In genomic region chr10:81378553-81379182, GRCm38 (mm10) we compare ENCODE assay signal across 8 mouse cellular contexts. TPM values are rescaled to one million over a fixed set of nuclear protein-coding genes. Genes with fewer than 3 reads are reported as not detected.
DNase-seq lines count a peak whose midpoint lies in the region; ATAC-seq and TF ChIP-seq lines count a peak whose summit lies in the region.

No protein-coding gene starts in this region.

- ATAC-seq in forebrain, embryonic 12.5 days (ENCODE audit: low FRiP score): peak; percentile 96
- peak; percentile 94 for ATAC-seq in heart, postnatal 0 days (ENCODE audit: insufficient read depth, low read depth)
- peak; percentile 84 for ATAC-seq in liver, embryonic 16.5 days (ENCODE audit: low read depth)
- peak; percentile 96 for ATAC-seq in neural tube, embryonic 13.5 days (ENCODE audit: low read depth)

- peak overlapping the region; percentile 58 for H3K9ac ChIP-seq in CH12.LX (ENCODE audit: insufficient read depth, low read depth)
- peak overlapping the region; percentile 97 for H3K9ac ChIP-seq in forebrain, embryonic 12.5 days
- H3K9ac ChIP-seq in heart, postnatal 0 days (replicated peaks; ENCODE audit: low read depth, low read length): peak overlapping the region; percentile 43; the same call in 1 of the 2 replicates
- peak overlapping the region; percentile 75 for H3K9ac ChIP-seq in liver, embryonic 16.5 days (ENCODE audit: low read depth, low read length)
- peak overlapping the region; percentile 57 for H3K9ac ChIP-seq in neural tube, embryonic 13.5 days

- peak overlapping the region; percentile 53 to 90 (median 59) for H3K4me3 ChIP-seq in CH12.LX (replicated peaks in 1 of 3; ENCODE audit: low read depth in 2 of 3, low read length in 2 of 3, poor library complexity in 1 of 3)
- H3K4me3 ChIP-seq in forebrain, embryonic 12.5 days (replicated peaks): peak overlapping the region; percentile 88
- peak overlapping the region; percentile 87 for H3K4me3 ChIP-seq in heart, postnatal 0 days (ENCODE audit: low read depth, low read length)
- H3K4me3 ChIP-seq in liver, embryonic 16.5 days (ENCODE audit: low read depth, low read length): peak overlapping the region; percentile 85
- H3K4me3 ChIP-seq in neural tube, embryonic 13.5 days: peak overlapping the region; percentile 71
- peak overlapping the region; percentile 84 for H3K4me3 ChIP-seq in testis, adult 2 months (ENCODE audit: control insufficient read depth, low read depth, low read length)

- dilution Hi-C loops in CH12.LX (cut with MboI; ENCODE audit: extremely low pct_ligation_motif_present, extremely low pct_unique_long_range_greater_than_20kb, low sequenced_read_pairs): no loop called here

- in situ Hi-C loops in CH12.LX (cut with MboI; ENCODE audit: low pct_ligation_motif_present, low pct_unique_long_range_greater_than_20kb, low sequenced_read_pairs): no loop called here

- no peak for TF ChIP-seq EP300 in CH12.LX (IDR thresholded peaks at IDR 0.05; ENCODE audit: low read length)
- TF ChIP-seq EP300 in heart, postnatal 0 days (IDR thresholded peaks at IDR 0.05; ENCODE audit: low read depth): no peak

- WGBS in forebrain, embryonic 12.5 days: under 1% methylated on average over 46 of the region's 46 CpGs
- WGBS in heart, postnatal 0 days: under 1% methylated on average over 46 of the region's 46 CpGs
- WGBS in liver, embryonic 16.5 days (ENCODE audit: insufficient replicate concordance): under 1% methylated on average over 44 of the region's 46 CpGs
- under 1% methylated on average over 46 of the region's 46 CpGs for WGBS in neural tube, embryonic 13.5 days

- no peak for TF ChIP-seq CTCF in CH12.LX (conservative IDR thresholded peaks at IDR 0.05 in 1 of 2, IDR thresholded peaks at IDR 0.05 in 1 of 2; ENCODE audit: low read depth in 2 of 2, low read length in 2 of 2)
- TF ChIP-seq CTCF in heart, postnatal 0 days (IDR thresholded peaks at IDR 0.05; ENCODE audit: low read depth): 0 out of 2 replicates have a peak, but pooled peaks have one; percentile 23
- TF ChIP-seq CTCF in testis, adult 2 months (IDR thresholded peaks at IDR 0.05; ENCODE audit: control insufficient read depth, insufficient read depth, insufficient replicate concordance, low read depth, low read length): no peak

- H3K79me2 ChIP-seq in CH12.LX (replicated peaks; ENCODE audit: control insufficient read depth, extremely low read depth, insufficient read depth, poor library complexity, severe bottlenecking): peaks cover 31% of the 10 kb centered on the region

- H3K4me1 ChIP-seq in CH12.LX (ENCODE audit: control insufficient read depth in 1 of 2, insufficient read depth in 2 of 2): peaks cover 5 to 35% of the 10 kb centered on the region in 2 experiments; a peak in 3 of 4 replicates
- H3K4me1 ChIP-seq in forebrain, embryonic 12.5 days: peaks cover 28% of the 10 kb centered on the region
- H3K4me1 ChIP-seq in heart, postnatal 0 days (ENCODE audit: control insufficient read depth, insufficient read depth): peaks cover 17% of the 10 kb centered on the region
- peaks cover 69% of the 10 kb centered on the region for H3K4me1 ChIP-seq in liver, embryonic 16.5 days (ENCODE audit: control insufficient read depth, low read depth, low read length)
- peaks cover 33% of the 10 kb centered on the region for H3K4me1 ChIP-seq in neural tube, embryonic 13.5 days (replicated peaks)
- peaks cover 10% of the 10 kb centered on the region for H3K4me1 ChIP-seq in testis, adult 2 months (ENCODE audit: control insufficient read depth, insufficient read depth, low read length)

- no peak for TF ChIP-seq RAD21 in CH12.LX (IDR thresholded peaks at IDR 0.05; ENCODE audit: low read depth, low read length)

- TF ChIP-seq POLR2A in CH12.LX (IDR thresholded peaks at IDR 0.05; ENCODE audit: low read depth, low read length): peak; percentile 62
- peak; percentile 54 for TF ChIP-seq POLR2A in testis, adult 2 months (IDR thresholded peaks at IDR 0.05; ENCODE audit: control insufficient read depth, low read depth, low read length)

- H3K27me3 ChIP-seq in CH12.LX (replicated peaks): no peaks in the 10 kb centered on the region
- H3K27me3 ChIP-seq in forebrain, embryonic 12.5 days: 0 out of 2 replicates have a peak, but pooled peaks cover 5% of the 10 kb centered on the region
- H3K27me3 ChIP-seq in heart, postnatal 0 days (ENCODE audit: control insufficient read depth, insufficient read depth, low read length): no peaks in the 10 kb centered on the region
- H3K27me3 ChIP-seq in liver, embryonic 16.5 days (ENCODE audit: control insufficient read depth, insufficient read depth, low read depth, low read length): no peaks in the 10 kb centered on the region
- no peaks in the 10 kb centered on the region for H3K27me3 ChIP-seq in neural tube, embryonic 13.5 days
- no peaks in the 10 kb centered on the region for H3K27me3 ChIP-seq in testis, adult 2 months (ENCODE audit: control insufficient read depth, insufficient read depth, low read length)

- DNase-seq in CH12.LX (ENCODE audit: extremely low read depth): peak; percentile 100
- peak; percentile 100 for DNase-seq in c-Kit-positive CD71-positive TER-119-positive erythroid progenitor cells, embryonic 14.5 days (ENCODE audit: low spot score)
- peak; percentile 100 for DNase-seq in heart, postnatal 0 days (ENCODE audit: low spot score)
- peak; percentile 100 for DNase-seq in kidney, postnatal 4 days

- H3K27ac ChIP-seq in CH12.LX (ENCODE audit: insufficient read depth, low read depth): no peak overlapping the region
- peak overlapping the region; percentile 82 for H3K27ac ChIP-seq in forebrain, embryonic 12.5 days
- peak overlapping the region; percentile 51; the same call in 1 of the 2 replicates for H3K27ac ChIP-seq in heart, postnatal 0 days (ENCODE audit: low read depth)
- peak overlapping the region; percentile 100 for H3K27ac ChIP-seq in liver, embryonic 16.5 days (ENCODE audit: low read length)
- peak overlapping the region; percentile 79 for H3K27ac ChIP-seq in neural tube, embryonic 13.5 days (replicated peaks)
- peak overlapping the region; percentile 90 for H3K27ac ChIP-seq in testis, adult 2 months (ENCODE audit: control insufficient read depth, insufficient read depth, low read depth, low read length)

- no peaks in the 10 kb centered on the region for H3K9me3 ChIP-seq in CH12.LX (replicated peaks; ENCODE audit: low read length)
- H3K9me3 ChIP-seq in forebrain, embryonic 12.5 days: no peaks in the 10 kb centered on the region
- no peaks in the 10 kb centered on the region for H3K9me3 ChIP-seq in heart, postnatal 0 days (replicated peaks; ENCODE audit: control insufficient read depth, low read length)
- H3K9me3 ChIP-seq in liver, embryonic 16.5 days (replicated peaks; ENCODE audit: control insufficient read depth, low read length): no peaks in the 10 kb centered on the region
- H3K9me3 ChIP-seq in neural tube, embryonic 13.5 days: no peaks in the 10 kb centered on the region

- peak overlapping the region; percentile 47 for H3K4me2 ChIP-seq in CH12.LX (ENCODE audit: insufficient read depth, low read depth, poor library complexity, severe bottlenecking)
- H3K4me2 ChIP-seq in forebrain, embryonic 12.5 days: peak overlapping the region; percentile 53
- peak overlapping the region; percentile 71 for H3K4me2 ChIP-seq in heart, postnatal 0 days (ENCODE audit: low read depth, low read length)
- peak overlapping the region; percentile 83 for H3K4me2 ChIP-seq in liver, embryonic 16.5 days (ENCODE audit: low read depth, low read length)
- H3K4me2 ChIP-seq in neural tube, embryonic 13.5 days: peak overlapping the region; percentile 59

- H3K36me3 ChIP-seq in CH12.LX (replicated peaks in 1 of 2; ENCODE audit: control insufficient read depth in 1 of 2, insufficient read depth in 1 of 2, low read length in 1 of 2): peaks cover 11 to 17% of the 10 kb centered on the region in 2 experiments
- H3K36me3 ChIP-seq in forebrain, embryonic 12.5 days (replicated peaks): peaks cover 22% of the 10 kb centered on the region
- peaks cover 19% of the 10 kb centered on the region for H3K36me3 ChIP-seq in heart, postnatal 0 days (replicated peaks; ENCODE audit: control insufficient read depth, insufficient read depth, low read length)
- peaks cover 26% of the 10 kb centered on the region for H3K36me3 ChIP-seq in liver, embryonic 16.5 days (ENCODE audit: control insufficient read depth, insufficient read depth)
- H3K36me3 ChIP-seq in neural tube, embryonic 13.5 days: peaks cover 15% of the 10 kb centered on the region
- H3K36me3 ChIP-seq in testis, adult 2 months (ENCODE audit: control insufficient read depth, insufficient read depth, low read length): no peaks in the 10 kb centered on the region

RNA-seq across cellular contexts. Expression of gene Fzr1, which starts 0.4 kb away (rescaled TPM):
- 38.8 and 44.5 TPM in 2 replicates for total RNA-seq in CH12.LX (2012; rRNA removed)
- 29.5 and 33.1 TPM in 2 replicates for total RNA-seq in CH12.LX (2014; rRNA removed)
- polyA plus RNA-seq in CH12.LX (2012; ENCODE audit: insufficient read length, low read depth): 67.7 and 75.4 TPM in 2 replicates
- polyA plus RNA-seq in forebrain, embryonic 12.5 days (2016; fragmentation: Nextera tagmentation; extraction: Ambion mirVana): 145 and 148 TPM in 2 replicates
- total RNA-seq in heart, postnatal 0 days (2014; rRNA removed; ENCODE audit: low replicate concordance): 47.6 and 53.9 TPM in 2 replicates
- 45.8 and 48.4 TPM in 2 replicates for polyA plus RNA-seq in heart, postnatal 0 days (2015; fragmentation: Nextera tagmentation; extraction: Ambion mirVana)
- polyA plus RNA-seq in liver, embryonic 16.5 days (2015; fragmentation: Nextera tagmentation; extraction: Ambion mirVana): 128 and 138 TPM in 2 replicates
- 105 and 112 TPM in 2 replicates for polyA plus RNA-seq in neural tube, embryonic 13.5 days (2015; fragmentation: Nextera tagmentation; extraction: Ambion mirVana)
- 161 and 178 TPM in 2 replicates for polyA plus RNA-seq in testis, adult 2 months (2012; rRNA removed)

RNA-seq across cellular contexts. Expression of gene Dohh, which starts 5.6 kb away (rescaled TPM):
- 131 and 143 TPM in 2 replicates for total RNA-seq in CH12.LX (2012; rRNA removed)
- 81.7 and 83.0 TPM in 2 replicates for total RNA-seq in CH12.LX (2014; rRNA removed)
- polyA plus RNA-seq in CH12.LX (2012; ENCODE audit: insufficient read length, low read depth): 78.2 and 93.5 TPM in 2 replicates
- polyA plus RNA-seq in forebrain, embryonic 12.5 days (2016; fragmentation: Nextera tagmentation; extraction: Ambion mirVana): 68.1 and 68.5 TPM in 2 replicates
- 123 and 139 TPM in 2 replicates for total RNA-seq in heart, postnatal 0 days (2014; rRNA removed; ENCODE audit: low replicate concordance)
- 75.2 and 77.6 TPM in 2 replicates for polyA plus RNA-seq in heart, postnatal 0 days (2015; fragmentation: Nextera tagmentation; extraction: Ambion mirVana)
- polyA plus RNA-seq in liver, embryonic 16.5 days (2015; fragmentation: Nextera tagmentation; extraction: Ambion mirVana): 46.3 and 48.3 TPM in 2 replicates
- polyA plus RNA-seq in neural tube, embryonic 13.5 days (2015; fragmentation: Nextera tagmentation; extraction: Ambion mirVana): 72.2 and 75.2 TPM in 2 replicates
- polyA plus RNA-seq in testis, adult 2 months (2012; rRNA removed): 38.5 and 46.3 TPM in 2 replicates

RNA-seq across cellular contexts. Expression of gene Gm48551, which starts 5.6 kb away (rescaled TPM):
- total RNA-seq in CH12.LX (2012; rRNA removed) (1.2 and 1.5 TPM in 2 replicates), CH12.LX (2014; rRNA removed) (0.96 and 1.0 TPM in 2 replicates)
- polyA plus RNA-seq in CH12.LX (2012; ENCODE audit: insufficient read length, low read depth): 3.2 and 3.4 TPM in 2 replicates
- polyA plus RNA-seq in forebrain, embryonic 12.5 days (2016; fragmentation: Nextera tagmentation; extraction: Ambion mirVana): 4.2 and 4.6 TPM in 2 replicates
- total RNA-seq in heart, postnatal 0 days (2014; rRNA removed; ENCODE audit: low replicate concordance): 0.11 TPM in 1 of 2 replicates, not detected in the other
- 0.43 and 1.1 TPM in 2 replicates for polyA plus RNA-seq in heart, postnatal 0 days (2015; fragmentation: Nextera tagmentation; extraction: Ambion mirVana)
- polyA plus RNA-seq in liver, embryonic 16.5 days (2015; fragmentation: Nextera tagmentation; extraction: Ambion mirVana): 0.54 and 0.55 TPM in 2 replicates
- polyA plus RNA-seq in neural tube, embryonic 13.5 days (2015; fragmentation: Nextera tagmentation; extraction: Ambion mirVana): 5.2 and 8.2 TPM in 2 replicates
- polyA plus RNA-seq in testis, adult 2 months (2012; rRNA removed): 1.2 and 1.6 TPM in 2 replicates

RNA-seq across cellular contexts. Expression of gene Gm48552, which starts 10.1 kb away (rescaled TPM):
- total RNA-seq in CH12.LX (2012; rRNA removed) (0.29 and 1.1 TPM in 2 replicates), CH12.LX (2014; rRNA removed) (0.65 and 0.98 TPM in 2 replicates)
- 0.46 and 1.2 TPM in 2 replicates for polyA plus RNA-seq in CH12.LX (2012; ENCODE audit: insufficient read length, low read depth)
- polyA plus RNA-seq in forebrain, embryonic 12.5 days (2016; fragmentation: Nextera tagmentation; extraction: Ambion mirVana): 1.4 and 2.1 TPM in 2 replicates
- total RNA-seq in heart, postnatal 0 days (2014; rRNA removed; ENCODE audit: low replicate concordance): not detected in 2 replicates
- polyA plus RNA-seq in heart, postnatal 0 days (2015; fragmentation: Nextera tagmentation; extraction: Ambion mirVana): 0.45 and 0.70 TPM in 2 replicates
- polyA plus RNA-seq in liver, embryonic 16.5 days (2015; fragmentation: Nextera tagmentation; extraction: Ambion mirVana): 0.44 and 0.48 TPM in 2 replicates
- 1.3 and 2.5 TPM in 2 replicates for polyA plus RNA-seq in neural tube, embryonic 13.5 days (2015; fragmentation: Nextera tagmentation; extraction: Ambion mirVana)
- polyA plus RNA-seq in testis, adult 2 months (2012; rRNA removed): 0.65 TPM in 1 of 2 replicates, not detected in the other

RNA-seq across cellular contexts. Expression of gene 4930404N11Rik, which starts 13.1 kb away (rescaled TPM):
- total RNA-seq in CH12.LX (2012; rRNA removed): 5.2 and 7.2 TPM in 2 replicates
- total RNA-seq in CH12.LX (2014; rRNA removed): 0.23 TPM in 1 of 2 replicates, not detected in the other
- 2.2 and 2.7 TPM in 2 replicates for polyA plus RNA-seq in CH12.LX (2012; ENCODE audit: insufficient read length, low read depth)
- polyA plus RNA-seq in forebrain, embryonic 12.5 days (2016; fragmentation: Nextera tagmentation; extraction: Ambion mirVana): 0.36 and 1.2 TPM in 2 replicates
- total RNA-seq in heart, postnatal 0 days (2014; rRNA removed; ENCODE audit: low replicate concordance): not detected in 2 replicates
- 0.68 and 1.0 TPM in 2 replicates for polyA plus RNA-seq in heart, postnatal 0 days (2015; fragmentation: Nextera tagmentation; extraction: Ambion mirVana)
- polyA plus RNA-seq in liver, embryonic 16.5 days (2015; fragmentation: Nextera tagmentation; extraction: Ambion mirVana): 1.9 and 2.5 TPM in 2 replicates
- 0.68 and 0.87 TPM in 2 replicates for polyA plus RNA-seq in neural tube, embryonic 13.5 days (2015; fragmentation: Nextera tagmentation; extraction: Ambion mirVana)
- polyA plus RNA-seq in testis, adult 2 months (2012; rRNA removed): 273 and 296 TPM in 2 replicates

Comparison
In these comparisons a context has a peak if more than half of its experiments do, and no peak if none do; other contexts are left out.
1. H3K9ac ChIP-seq: peak in every context shown above with its lines; median percentile 97 in forebrain, embryonic 12.5 days; 75 in liver, embryonic 16.5 days; 58 in CH12.LX; 57 in neural tube, embryonic 13.5 days; 43 in heart, postnatal 0 days.